Mouse (Mus musculus): ENCODE data around the gene Tmem26. TPM values are rescaled to one million over a fixed set of nuclear protein-coding genes. Genes with fewer than 3 reads are reported as not detected.

Tmem26 gene
- polyA plus RNA-seq, 1 experiment from 2014 or later, result 1.2 TPM

DNA sequence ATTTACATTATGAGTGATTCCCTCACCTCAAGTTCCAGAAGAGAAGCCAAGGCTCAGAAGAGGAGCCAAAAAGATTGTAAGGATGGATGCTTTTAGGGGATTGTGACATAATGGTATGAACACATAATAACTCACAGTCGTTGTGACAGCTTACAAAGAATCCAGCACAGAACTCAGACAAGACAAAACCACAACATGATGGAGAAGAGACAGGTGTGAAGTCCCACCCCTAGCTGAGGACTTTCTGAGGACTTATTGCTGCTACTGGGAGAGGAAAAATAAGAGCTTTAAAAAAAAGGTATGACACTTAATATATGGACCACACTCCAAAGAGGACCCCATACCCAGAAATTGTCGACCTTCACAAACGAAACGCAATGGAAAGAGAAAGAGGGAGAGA is 101.1 kb downstream of the Tmem26 start:
- Histone ChIP-seq H3K4me2 (no peak overlapping the region), H3K9me3 (replicated peaks) (no peaks in the 10 kb centered on the region), H3K27me3 (no peaks in the 10 kb centered on the region), H3K4me1 (no peaks in the 10 kb centered on the region), H3K4me3 (no peak overlapping the region), H3K27ac (no peak overlapping the region), H3K9ac (no peak overlapping the region), H3K36me3 (ENCODE audit: poor library complexity, severe bottlenecking) (no peaks in the 10 kb centered on the region)
- 94% methylated on average over 4 of the region's 4 CpGs for WGBS
- no peak for ATAC-seq

Other genes starting within 250 kb of the Tmem26 start
- gene Cabcoco1, start 181.8 kb upstream of the Tmem26 start, polyA plus RNA-seq (2015; fragmentation: Nextera tagmentation; extraction: Ambion mirVana), result 0.44 and 1.2 TPM in 2 replicates